Mouse (Mus musculus) small intestine, adult 2 months (tissue): ENCODE measurements around the gene Dnah1.

ENCODE experiments used
- CTCF ChIP-seq: fragments of 200-500 bp; IDR thresholded peaks from 2 replicates; pipeline ENCODE4 v1.5.1; 2012; ENCODE audit warnings: low read depth, mild to moderate bottlenecking, control low read depth, inconsistent platforms, low read length, moderate library complexity, mixed read lengths; ENCODE audit not compliant: insufficient replicate concordance, insufficient read length; ENCODE audit errors: extremely low read depth
- POLR2A ChIP-seq: fragments of 200-500 bp; IDR thresholded peaks from 2 replicates; pipeline ENCODE4 v1.6.1; 2012; ENCODE audit warnings: low read depth, mild to moderate bottlenecking, control low read depth, inconsistent platforms, low read length, moderate library complexity

GRCm38 (mm10) chr14:31271121-31271520 is 52.6 kb downstream of the Dnah1 start:
- TF ChIP-seq CTCF, result no peak
- no peak for TF ChIP-seq POLR2A
